In the genomic region with DNA sequence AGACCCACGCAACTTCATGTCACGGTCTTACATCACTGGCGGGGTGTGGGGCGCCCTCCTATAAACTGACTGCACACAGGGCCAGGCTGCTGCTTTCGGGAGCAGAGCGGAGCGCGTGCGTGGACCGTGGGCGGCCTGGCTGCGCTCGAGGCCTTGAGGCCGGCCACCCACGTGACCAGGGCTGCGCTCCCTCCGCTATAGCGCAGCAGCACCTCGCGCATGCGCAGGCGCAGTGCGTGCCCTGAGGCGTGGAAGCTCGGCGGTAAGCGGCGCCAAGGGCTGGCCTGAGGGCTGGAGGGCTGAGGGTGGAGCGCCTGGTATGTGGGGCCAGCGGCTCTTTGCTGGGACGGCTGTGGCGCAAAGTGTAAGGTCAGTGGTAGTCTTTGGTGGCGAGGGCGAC, we compare ENCODE assay signal across 10 mouse cellular contexts. TPM values are rescaled to one million over a fixed set of nuclear protein-coding genes. Genes with fewer than 3 reads are reported as not detected.
DNase-seq lines count a peak whose midpoint lies in the region; ATAC-seq and TF ChIP-seq lines count a peak whose summit lies in the region.
"Had no signal": no experiment of that assay in that cellular context is flagged by ENCODE, and none has a peak within 500 bp of the region (broad histone marks: within the 10 kb centered on the region; RNA-seq: fewer than 3 reads in every experiment).

A gene (plus strand): TSS at position 289 of the 400 bp plus-strand sequence.

- H3K9ac ChIP-seq in kidney, embryonic 14.5 days (ENCODE audit: low read depth, low read length) = no peak within 1 kb of the TSS
- peak within 1 kb of the TSS; percentile 12 for H3K9ac ChIP-seq in ES-E14 (ENCODE audit: insufficient read depth, low read depth, low read length, poor library complexity, severe bottlenecking)
- H3K9ac ChIP-seq in hindbrain, embryonic 13.5 days = no peak within 1 kb of the TSS
- no peak within 1 kb of the TSS for H3K9ac ChIP-seq in forebrain, embryonic 13.5 days
- H3K9ac ChIP-seq: embryonic facial prominence, embryonic 15.5 days; neural tube, embryonic 13.5 days had no signal

- in situ Hi-C loops in ES-E14 (cut with MboI; ENCODE audit: low sequenced_read_pairs in 2 of 2, unreplicated experiment in 2 of 2) = no loop called here

- WGBS in kidney, embryonic 14.5 days = 88% methylated on average over 34 of the region's 34 CpGs
- 81% methylated on average over 34 of the region's 34 CpGs for WGBS in midbrain, embryonic 10.5 days
- WGBS in hindbrain, embryonic 13.5 days = 90% methylated on average over 34 of the region's 34 CpGs
- 84% methylated on average over 34 of the region's 34 CpGs for WGBS in forebrain, embryonic 13.5 days

- no peaks in the 10 kb centered on the region for H3K27me3 ChIP-seq in kidney, embryonic 14.5 days (ENCODE audit: control insufficient read depth, insufficient read depth, low read length)
- no peaks in the 10 kb centered on the region for H3K27me3 ChIP-seq in midbrain, embryonic 10.5 days (ENCODE audit: low read depth, poor library complexity, severe bottlenecking)
- no peaks in the 10 kb centered on the region for H3K27me3 ChIP-seq in hindbrain, embryonic 13.5 days
- H3K27me3 ChIP-seq in forebrain, embryonic 13.5 days = no peaks in the 10 kb centered on the region
- H3K27me3 ChIP-seq: embryonic facial prominence, embryonic 15.5 days; neural tube, embryonic 13.5 days had no signal

- no peaks in the 10 kb centered on the region for H3K4me1 ChIP-seq in kidney, embryonic 14.5 days (ENCODE audit: control insufficient read depth, insufficient read depth, low read length)
- H3K4me1 ChIP-seq in ES-E14 (ENCODE audit: control insufficient read depth in 2 of 2, insufficient read depth in 2 of 2, low read length in 2 of 2, poor library complexity in 1 of 2) = no peaks in the 10 kb centered on the region
- no peaks in the 10 kb centered on the region for H3K4me1 ChIP-seq in midbrain, embryonic 10.5 days
- no peaks in the 10 kb centered on the region for H3K4me1 ChIP-seq in hindbrain, embryonic 13.5 days (replicated peaks)
- H3K4me1 ChIP-seq in forebrain, embryonic 13.5 days = no peaks in the 10 kb centered on the region
- H3K4me1 ChIP-seq: embryonic facial prominence, embryonic 15.5 days; neural tube, embryonic 13.5 days had no signal

- no peak for ATAC-seq in kidney, embryonic 14.5 days (ENCODE audit: low FRiP score, low TSS enrichment)
- no peak for ATAC-seq in hindbrain, embryonic 13.5 days (ENCODE audit: low FRiP score)
- ATAC-seq in forebrain, embryonic 13.5 days = no peak

- H3K36me3 ChIP-seq in kidney, embryonic 14.5 days (ENCODE audit: control insufficient read depth, insufficient read depth, low read length) = no peaks in the 10 kb centered on the region
- no peaks in the 10 kb centered on the region for H3K36me3 ChIP-seq in ES-E14 (ENCODE audit: control insufficient read depth, insufficient read depth, low read length, poor library complexity, severe bottlenecking)
- H3K36me3 ChIP-seq in midbrain, embryonic 10.5 days = no peaks in the 10 kb centered on the region
- no peaks in the 10 kb centered on the region for H3K36me3 ChIP-seq in hindbrain, embryonic 13.5 days
- no peaks in the 10 kb centered on the region for H3K36me3 ChIP-seq in forebrain, embryonic 13.5 days (ENCODE audit: poor library complexity, severe bottlenecking)
- H3K36me3 ChIP-seq: embryonic facial prominence, embryonic 15.5 days; neural tube, embryonic 13.5 days had no signal

- no peak within 1 kb of the TSS for H3K27ac ChIP-seq in kidney, embryonic 14.5 days (ENCODE audit: low read depth, low read length)
- no peak within 1 kb of the TSS for H3K27ac ChIP-seq in ES-E14 (ENCODE audit: insufficient read depth, low read depth, low read length, poor library complexity, severe bottlenecking)
- H3K27ac ChIP-seq in midbrain, embryonic 10.5 days (replicated peaks) = no peak within 1 kb of the TSS
- H3K27ac ChIP-seq in hindbrain, embryonic 13.5 days = no peak within 1 kb of the TSS
- no peak within 1 kb of the TSS for H3K27ac ChIP-seq in forebrain, embryonic 13.5 days
- H3K27ac ChIP-seq: embryonic facial prominence, embryonic 15.5 days; neural tube, embryonic 13.5 days had no signal

- H3K4me3 ChIP-seq in kidney, embryonic 14.5 days (ENCODE audit: low read length) = no peak within 1 kb of the TSS
- peak within 1 kb of the TSS; percentile 15 to 36; a peak in 3 of 4 replicates for H3K4me3 ChIP-seq in ES-E14 (ENCODE audit: insufficient read depth in 1 of 2, low read depth in 1 of 2, low read length in 2 of 2, poor library complexity in 1 of 2, severe bottlenecking in 1 of 2)
- no peak within 1 kb of the TSS for H3K4me3 ChIP-seq in midbrain, embryonic 10.5 days
- H3K4me3 ChIP-seq in hindbrain, embryonic 13.5 days = no peak within 1 kb of the TSS
- H3K4me3 ChIP-seq in forebrain, embryonic 13.5 days = no peak within 1 kb of the TSS
- H3K4me3 ChIP-seq: embryonic facial prominence, embryonic 15.5 days; neural tube, embryonic 13.5 days had no signal

- DNase-seq in kidney, postnatal 25 days = peak; percentile 19 to 46
- peak; percentile 63 for DNase-seq in ES-E14 (ENCODE audit: low read depth, low spot score)
- peak; percentile 11 to 25 for DNase-seq in adrenal gland, postnatal 36 days
- peak; percentile 5 to 21 for DNase-seq in left cerebral cortex, postnatal 36 days (ENCODE audit: low spot score in 2 of 2)
- DNase-seq in midbrain, embryonic 10.5 days (ENCODE audit: low spot score) = no peak

- H3K4me2 ChIP-seq in kidney, embryonic 14.5 days (replicated peaks; ENCODE audit: low read depth, low read length) = no peak within 1 kb of the TSS
- H3K4me2 ChIP-seq in hindbrain, embryonic 13.5 days = no peak within 1 kb of the TSS
- H3K4me2 ChIP-seq in forebrain, embryonic 13.5 days = no peak within 1 kb of the TSS
- H3K4me2 ChIP-seq: embryonic facial prominence, embryonic 15.5 days; neural tube, embryonic 13.5 days had no signal

- intact Hi-C loops in left cerebral cortex, postnatal 36 days (cut with DNase I) = loop anchor here (5.0 to 10.0 kb wide), 2 partner anchors 163 to 341 kb away; no protein-coding TSS in a partner anchor

- H3K9me3 ChIP-seq in kidney, embryonic 14.5 days (ENCODE audit: control insufficient read depth, low read length) = no peaks in the 10 kb centered on the region
- H3K9me3 ChIP-seq in ES-E14 (ENCODE audit: control insufficient read depth, insufficient read depth, low read depth, low read length) = no peaks in the 10 kb centered on the region
- H3K9me3 ChIP-seq in midbrain, embryonic 10.5 days (replicated peaks) = peaks cover 6% of the 10 kb centered on the region; the same call in 1 of the 2 replicates
- H3K9me3 ChIP-seq in hindbrain, embryonic 13.5 days = no peaks in the 10 kb centered on the region
- no peaks in the 10 kb centered on the region for H3K9me3 ChIP-seq in forebrain, embryonic 13.5 days (replicated peaks)
- H3K9me3 ChIP-seq: embryonic facial prominence, embryonic 15.5 days; neural tube, embryonic 13.5 days had no signal

TF ChIP-seq in ES-E14, 5 proteins besides CTCF, POLR2A, EP300 and RAD21:
- no peak for TF ChIP-seq HCFC1 (IDR thresholded peaks at IDR 0.05; ENCODE audit: borderline replicate concordance, insufficient read depth, low read length)
- TF ChIP-seq MAFK (IDR thresholded peaks at IDR 0.05; ENCODE audit: insufficient read depth, low read depth, low read length) = no peak
- no peak for TF ChIP-seq ZC3H11A (IDR thresholded peaks at IDR 0.05; ENCODE audit: borderline replicate concordance, low read depth, low read length)
- no peak for TF ChIP-seq ZNF384 (IDR thresholded peaks at IDR 0.05; ENCODE audit: low read depth, low read length)
- no peak for TF ChIP-seq CHD2 (IDR thresholded peaks at IDR 0.05; ENCODE audit: low read depth, low read length)

RNA-seq across cellular contexts. Expression of the gene that starts here (rescaled TPM):
- not detected in 2 replicates for polyA plus RNA-seq in kidney, embryonic 14.5 days (2014; fragmentation: Nextera tagmentation; extraction: Ambion mirVana)
- 3.9 and 10.5 TPM in 2 replicates for total RNA-seq in ES-E14 (2012; rRNA removed)
- under 1 TPM; 0.20 to 0.30 TPM for total RNA-seq in adrenal gland, postnatal 36 days (2021)
- 1 to 10 TPM; 1.0 to 2.0 TPM for total RNA-seq in left cerebral cortex, postnatal 36 days (2021)
- 0.07 and 0.09 TPM in 2 replicates for polyA plus RNA-seq in midbrain, embryonic 10.5 days (2016; fragmentation: Nextera tagmentation; extraction: Ambion mirVana)
- polyA plus RNA-seq in hindbrain, embryonic 13.5 days (2015; fragmentation: Nextera tagmentation; extraction: Ambion mirVana) = 0.09 and 0.17 TPM in 2 replicates
- polyA plus RNA-seq in forebrain, embryonic 13.5 days (2015; fragmentation: Nextera tagmentation; extraction: Ambion mirVana) = 0.06 TPM in 1 of 2 replicates, not detected in the other
- polyA plus RNA-seq: embryonic facial prominence, embryonic 15.5 days; neural tube, embryonic 13.5 days had no signal

Comparison
In these comparisons a context has a peak if more than half of its experiments do, and no peak if none do; other contexts are left out.
1. Peak in DNase-seq in adrenal gland, postnatal 36 days; RNA of the gene not detected or under 1 TPM.
2. H3K4me3 ChIP-seq: peak in ES-E14 (2 of 2); none in kidney, embryonic 14.5 days (single experiment), midbrain, embryonic 10.5 days (single experiment), hindbrain, embryonic 13.5 days (single experiment) and forebrain, embryonic 13.5 days (single experiment).